Mouse (Mus musculus): ENCODE data around the gene Nlrp4f. TPM values are rescaled to one million over a fixed set of nuclear protein-coding genes. Genes with fewer than 3 reads are reported as not detected.

Gene Nlrp4f
- polyA plus RNA-seq (2015; fragmentation: Nextera tagmentation; extraction: Ambion mirVana), result 0.22 TPM in 1 of 2 replicates, not detected in the other

- Histone ChIP-seq H3K9ac (no peak within 1 kb of the TSS), H3K4me3 (no peak within 1 kb of the TSS), H3K4me2 (no peak within 1 kb of the TSS), H3K9me3 (peaks cover 4% of the 10 kb centered on the region; the same call in 1 of the 2 replicates), H3K36me3 (replicated peaks) (no peaks in the 10 kb centered on the region), H3K27me3 (replicated peaks) (no peaks in the 10 kb centered on the region), H3K4me1 (no peaks in the 10 kb centered on the region), H3K27ac (no peak within 1 kb of the TSS)
- no peak for ATAC-seq (replicated peaks)
- 86% methylated on average over 10 of the region's 10 CpGs for WGBS
These were observed at the start of gene Nlrp4f for GRCm38 (mm10) chr13:65205877-65206276. Nlrp4f (minus strand) TSS chr13:65205977.

DNA sequence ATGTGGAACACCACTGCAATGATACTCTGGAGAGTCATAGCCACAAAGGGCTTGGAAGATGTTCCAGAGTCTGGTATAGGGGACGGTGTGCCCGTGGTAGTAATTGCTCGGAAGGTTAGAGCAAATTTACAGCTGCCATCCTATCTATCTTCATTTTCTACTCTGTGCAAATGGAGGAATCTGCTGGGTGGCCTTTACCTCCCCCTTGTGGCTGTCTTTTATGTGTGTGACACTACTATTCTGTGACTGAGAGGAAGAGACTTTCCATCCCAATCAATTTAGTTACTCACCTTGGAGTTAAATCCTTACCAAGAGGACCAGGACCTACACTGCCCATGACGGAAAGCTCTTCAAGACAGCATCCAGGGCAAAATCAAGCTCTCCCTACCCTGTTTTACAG lies 37.5 kb upstream of the Nlrp4f start:
- Histone ChIP-seq H3K4me3 (no peak overlapping the region), H3K27me3 (replicated peaks) (no peaks in the 10 kb centered on the region), H3K36me3 (replicated peaks) (peaks cover 6% of the 10 kb centered on the region; the same call in 1 of the 2 replicates), H3K9me3 (peaks cover 7% of the 10 kb centered on the region; the same call in 1 of the 2 replicates), H3K4me1 (peaks cover 18% of the 10 kb centered on the region), H3K4me2 (no peak overlapping the region), H3K9ac (no peak overlapping the region), H3K27ac (no peak overlapping the region)
- ATAC-seq (replicated peaks), result no peak
- WGBS, result 98% methylated on average over 4 of the region's 4 CpGs

GRCm38 (mm10) chr13:65242319-65242787 lies 36.6 kb upstream of the Nlrp4f start:
- Histone ChIP-seq H3K36me3 (replicated peaks) (peaks cover 6% of the 10 kb centered on the region; the same call in 1 of the 2 replicates), H3K4me3 (peak overlapping the region; percentile 74), H3K9ac (no peak overlapping the region), H3K4me1 (peaks cover 18% of the 10 kb centered on the region), H3K4me2 (peak overlapping the region; percentile 100), H3K27me3 (replicated peaks) (no peaks in the 10 kb centered on the region), H3K9me3 (peaks cover 4% of the 10 kb centered on the region; the same call in 1 of the 2 replicates), H3K27ac (no peak overlapping the region)
- no peak for ATAC-seq (replicated peaks)
- 37% methylated on average over 27 of the region's 27 CpGs for WGBS

- no peaks in the 10 kb centered on the region for H3K27me3 ChIP-seq (replicated peaks)
- H3K4me1 ChIP-seq, result peaks cover 18% of the 10 kb centered on the region
- peaks cover 6% of the 10 kb centered on the region; the same call in 1 of the 2 replicates for H3K36me3 ChIP-seq (replicated peaks)
- H3K4me2 ChIP-seq, result peak overlapping the region; percentile 100
- H3K4me3 ChIP-seq, result peak overlapping the region; percentile 74
- H3K9ac ChIP-seq, result peak overlapping the region; percentile 60
- 3% methylated on average over 51 of the region's 51 CpGs for WGBS
- 0 out of 2 replicates have a peak, but pooled peaks cover 3% of the 10 kb centered on the region for H3K9me3 ChIP-seq
- peak overlapping the region; percentile 93 for H3K27ac ChIP-seq
- no peak; the same call in 1 of the 2 replicates for ATAC-seq (replicated peaks)
These were observed 36.0 kb upstream of the Nlrp4f start for GRCm38 (mm10) chr13:65241627-65242318.

DNA sequence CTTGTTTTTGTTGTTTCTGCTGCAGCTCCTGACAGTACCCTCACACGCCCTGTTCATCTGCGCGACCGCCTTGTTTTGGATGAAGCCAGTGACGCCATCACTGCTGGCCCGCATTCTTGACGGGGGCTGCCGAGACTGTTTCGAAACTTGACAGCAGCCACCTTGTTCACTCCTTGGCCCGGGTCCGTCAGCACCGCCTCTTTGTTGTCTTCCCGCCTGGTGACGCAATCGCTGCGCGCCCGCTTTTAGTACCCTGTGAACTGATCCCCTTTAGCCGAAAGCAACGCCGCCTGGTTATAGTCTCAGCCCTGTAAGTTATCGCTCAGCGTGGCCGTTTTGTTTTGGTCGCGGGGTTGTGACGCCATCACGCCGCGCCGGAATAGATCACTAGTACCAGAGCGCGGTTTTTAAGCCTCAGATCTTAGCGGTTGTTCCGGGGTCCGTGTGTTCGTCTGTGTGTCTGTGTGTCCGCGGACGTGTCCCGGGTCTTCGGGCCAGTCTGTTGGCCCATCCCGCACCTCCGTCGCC lies 35.4 kb upstream of the Nlrp4f start:
- peak overlapping the region; percentile 74 for H3K4me3 ChIP-seq
- peaks cover 6% of the 10 kb centered on the region; the same call in 1 of the 2 replicates for H3K36me3 ChIP-seq (replicated peaks)
- H3K4me1 ChIP-seq, result peaks cover 18% of the 10 kb centered on the region
- ATAC-seq (replicated peaks), result peak; percentile 88
- peak overlapping the region; percentile 100 for H3K4me2 ChIP-seq
- H3K27me3 ChIP-seq (replicated peaks), result no peaks in the 10 kb centered on the region
- no peaks in the 10 kb centered on the region for H3K9me3 ChIP-seq
- H3K9ac ChIP-seq, result peak overlapping the region; percentile 60
- H3K27ac ChIP-seq, result peak overlapping the region; percentile 93
- under 1% methylated on average over 45 of the region's 45 CpGs for WGBS

DNA sequence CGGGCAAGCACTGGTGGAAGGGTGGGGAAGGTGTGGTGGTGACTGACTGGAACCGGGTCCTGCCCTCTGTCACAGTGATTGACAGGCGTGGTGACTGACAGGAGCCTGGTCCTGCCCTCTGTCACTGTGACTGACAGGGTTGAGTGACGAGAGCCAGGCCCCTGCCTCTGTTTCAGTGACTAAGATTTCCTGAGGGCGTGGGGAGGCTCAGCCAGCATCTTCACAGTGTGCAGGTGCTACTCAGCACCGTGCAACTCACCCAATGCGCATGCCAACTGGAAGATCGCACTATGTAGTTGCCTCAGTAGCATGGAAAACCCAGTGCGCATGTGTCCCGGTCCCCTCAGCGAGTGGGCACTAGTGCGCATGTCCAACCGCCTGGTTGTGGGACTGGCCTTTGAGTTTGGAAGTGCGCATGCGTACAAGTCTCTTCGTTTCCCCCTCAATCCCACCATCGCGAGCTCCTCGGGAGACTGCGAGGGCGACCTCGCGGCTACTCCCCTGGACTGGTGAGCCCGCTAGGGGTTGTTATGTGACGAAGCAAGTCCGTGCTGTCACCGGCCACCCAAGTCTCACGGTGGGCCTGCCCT lies 34.8 kb upstream of the Nlrp4f start:
- Histone ChIP-seq H3K4me1 (peaks cover 18% of the 10 kb centered on the region), H3K4me3 (peak overlapping the region; percentile 74), H3K27ac (peak overlapping the region; percentile 93), H3K9me3 (no peaks in the 10 kb centered on the region), H3K4me2 (peak overlapping the region; percentile 100), H3K9ac (peak overlapping the region; percentile 64), H3K36me3 (replicated peaks) (peaks cover 2% of the 10 kb centered on the region; the same call in 1 of the 2 replicates), H3K27me3 (replicated peaks) (no peaks in the 10 kb centered on the region)
- peak; percentile 97 for ATAC-seq (replicated peaks)
- WGBS, result 1% methylated on average over 28 of the region's 28 CpGs

GRCm38 (mm10) chr13:65237211-65237610 lies 31.4 kb upstream of the Nlrp4f start:
- no peaks in the 10 kb centered on the region for H3K9me3 ChIP-seq
- no peak overlapping the region for H3K9ac ChIP-seq
- H3K4me3 ChIP-seq, result no peak overlapping the region
- H3K27me3 ChIP-seq (replicated peaks), result no peaks in the 10 kb centered on the region
- no peak for ATAC-seq (replicated peaks)
- no peak overlapping the region for H3K4me2 ChIP-seq
- H3K27ac ChIP-seq, result no peak overlapping the region
- WGBS, result 78% methylated on average over 9 of the region's 9 CpGs
- H3K4me1 ChIP-seq, result peaks cover 11% of the 10 kb centered on the region
- H3K36me3 ChIP-seq (replicated peaks), result no peaks in the 10 kb centered on the region

- Histone ChIP-seq H3K4me3 (no peak overlapping the region), H3K9ac (no peak overlapping the region), H3K27ac (no peak overlapping the region), H3K27me3 (replicated peaks) (no peaks in the 10 kb centered on the region), H3K4me2 (no peak overlapping the region), H3K36me3 (replicated peaks) (no peaks in the 10 kb centered on the region), H3K9me3 (no peaks in the 10 kb centered on the region; the same call in 1 of the 2 replicates), H3K4me1 (no peaks in the 10 kb centered on the region)
- no peak for ATAC-seq (replicated peaks)
- WGBS, result 87% methylated on average over 2 of the region's 2 CpGs
These were observed 20.9 kb upstream of the Nlrp4f start for GRCm38 (mm10) chr13:65226657-65227056.

DNA sequence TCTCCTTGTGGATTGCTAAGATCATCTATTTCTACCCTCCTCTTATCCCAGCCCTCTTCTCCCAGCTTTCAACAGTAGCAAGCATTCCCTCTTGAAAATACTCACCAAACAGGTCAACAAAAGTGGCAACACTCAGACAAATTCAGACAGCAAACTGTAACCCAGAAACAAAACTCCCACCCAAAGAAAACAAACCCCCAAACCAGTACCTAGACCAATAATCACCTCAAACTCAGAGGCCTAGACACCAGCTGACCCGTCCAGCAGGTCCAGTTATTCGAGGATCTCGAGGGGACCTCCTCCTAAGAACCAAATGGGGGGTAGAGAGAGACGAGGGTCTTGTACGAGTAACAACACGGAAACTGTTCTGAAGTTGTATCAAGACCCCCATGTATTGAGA lies 20.2 kb upstream of the Nlrp4f start:
- no peaks in the 10 kb centered on the region for H3K36me3 ChIP-seq (replicated peaks)
- WGBS, result 71% methylated on average over 6 of the region's 6 CpGs
- H3K4me2 ChIP-seq, result no peak overlapping the region
- no peaks in the 10 kb centered on the region; the same call in 1 of the 2 replicates for H3K9me3 ChIP-seq
- H3K27me3 ChIP-seq (replicated peaks), result no peaks in the 10 kb centered on the region
- H3K4me3 ChIP-seq, result no peak overlapping the region
- no peak overlapping the region for H3K27ac ChIP-seq
- no peaks in the 10 kb centered on the region for H3K4me1 ChIP-seq
- H3K9ac ChIP-seq, result no peak overlapping the region
- no peak for ATAC-seq (replicated peaks)

DNA sequence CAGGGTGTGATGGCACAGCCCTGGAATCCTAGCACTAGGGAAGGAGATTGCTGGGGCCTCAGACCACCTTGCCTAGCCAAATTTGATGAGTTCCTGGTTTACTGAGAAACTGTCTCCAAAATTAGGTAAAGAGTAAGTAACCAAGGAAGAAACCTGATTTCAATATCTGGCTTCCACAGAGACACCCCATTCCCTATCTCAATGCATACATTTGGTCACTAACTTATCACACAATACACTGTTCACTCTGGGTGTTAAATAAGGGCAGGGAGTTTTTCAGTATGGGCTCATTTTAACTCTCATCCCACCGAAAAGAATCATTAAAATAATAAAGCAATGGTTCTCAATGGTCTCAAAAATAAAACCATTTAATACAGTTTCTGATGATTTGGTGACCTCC lies 5.1 kb downstream of the Nlrp4f start:
- peaks cover 6% of the 10 kb centered on the region; the same call in 1 of the 2 replicates for H3K9me3 ChIP-seq
- ATAC-seq (replicated peaks), result no peak
- WGBS, result 72% methylated on average over 1 of the region's 1 CpGs

DNA sequence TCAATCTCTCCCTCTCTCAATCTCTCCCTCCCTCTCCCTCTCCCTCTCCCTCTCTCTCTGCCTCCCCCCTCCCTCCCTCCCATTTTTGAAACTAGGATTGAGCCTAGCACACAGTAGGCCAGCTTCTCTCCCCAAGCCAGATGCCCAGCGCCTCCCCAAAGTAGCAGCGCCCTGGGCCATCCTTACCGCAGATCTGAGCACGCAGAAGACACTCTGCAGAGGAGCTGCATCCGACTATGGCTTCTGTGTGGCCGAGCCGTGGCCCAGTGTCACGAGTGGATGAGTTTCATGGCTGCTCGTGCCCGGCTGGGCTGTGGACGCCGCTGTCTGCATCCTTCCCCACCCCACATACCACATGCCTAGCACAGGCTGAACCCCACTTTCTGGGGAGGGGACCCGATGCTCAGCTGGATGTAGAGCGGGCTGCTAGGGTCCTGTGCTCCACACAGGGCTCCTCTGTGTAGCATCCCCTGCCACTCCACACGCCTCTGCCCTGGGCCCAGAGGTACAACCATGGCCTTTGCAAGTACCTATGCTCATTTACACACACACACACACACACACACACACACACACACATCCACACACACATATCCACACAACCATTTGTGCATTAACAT lies 29.2 kb downstream of the Nlrp4f start:
- peak; percentile 56; the same call in 1 of the 2 replicates for ATAC-seq (replicated peaks)
- no peak overlapping the region for H3K4me2 ChIP-seq
- 60% methylated on average over 15 of the region's 15 CpGs for WGBS

More for the DNA sequence above, 5.1 kb downstream of the Nlrp4f start:
- Histone ChIP-seq H3K9ac (no peak overlapping the region), H3K36me3 (replicated peaks) (no peaks in the 10 kb centered on the region), H3K4me1 (no peaks in the 10 kb centered on the region), H3K27ac (no peak overlapping the region), H3K27me3 (replicated peaks) (no peaks in the 10 kb centered on the region), H3K4me3 (no peak overlapping the region), H3K4me2 (no peak overlapping the region)

More for the DNA sequence above, 29.2 kb downstream of the Nlrp4f start:
- Histone ChIP-seq H3K4me1 (no peaks in the 10 kb centered on the region), H3K4me3 (no peak overlapping the region), H3K27me3 (replicated peaks) (no peaks in the 10 kb centered on the region), H3K9me3 (no peaks in the 10 kb centered on the region; the same call in none of the 2 replicates), H3K27ac (no peak overlapping the region), H3K36me3 (replicated peaks) (no peaks in the 10 kb centered on the region), H3K9ac (no peak overlapping the region)

Measured in midbrain, embryonic 15.5 days (tissue).